Mouse (Mus musculus) neural tube, embryonic 11.5 days (tissue): ENCODE data around the gene Cemip. TPM values are rescaled to one million over a fixed set of nuclear protein-coding genes. Genes with fewer than 3 reads are reported as not detected.

ENCODE experiments used
- ATAC-seq: fragments of 200-750 bp; cut with Nextera tagmentation; 2 replicates; pipeline ENCODE4 v1.8.0; 2017; ENCODE audit warnings: moderate number of reproducible peaks, mild to moderate bottlenecking, moderate TSS enrichment, moderate library complexity; ENCODE audit not compliant: insufficient read depth, low FRiP score, low TSS enrichment
- DNase-seq: peaks from one replicate; pipeline ENCODE4 v3.0.0-alpha.2; 2015; ENCODE audit warnings: low spot score
- H3K27ac ChIP-seq: fragments of 300-500 bp; sonication (generic); 2 replicates; pipeline ENCODE4 v1.5.1; 2014; ENCODE audit warnings: low read depth, mild to moderate bottlenecking, low read length
- H3K27me3 ChIP-seq: fragments of 300-500 bp; sonication (generic); 2 replicates; pipeline ENCODE4 v1.6.1; 2014; ENCODE audit warnings: mild to moderate bottlenecking, low read length, mixed read lengths; ENCODE audit not compliant: control insufficient read depth, insufficient read depth
- H3K36me3 ChIP-seq: fragments of 300-500 bp; sonication (generic); 2 replicates; pipeline ENCODE4 v1.6.1; 2014; ENCODE audit warnings: mild to moderate bottlenecking, low read length, moderate library complexity, mixed read lengths; ENCODE audit not compliant: control insufficient read depth, insufficient read depth
- H3K4me1 ChIP-seq: fragments of 300-500 bp; sonication (generic); 2 replicates; pipeline ENCODE4 v1.6.1; 2014; ENCODE audit warnings: low read length, mixed read lengths; ENCODE audit not compliant: control insufficient read depth, insufficient read depth
- H3K4me2 ChIP-seq: fragments of 300-500 bp; sonication (generic); 2 replicates; pipeline ENCODE4 v1.6.1; 2014; ENCODE audit warnings: low read depth, mild to moderate bottlenecking, moderate library complexity
- H3K4me3 ChIP-seq: fragments of 300-500 bp; sonication (generic); 2 replicates; pipeline ENCODE4 v1.5.1; 2014; ENCODE audit warnings: low read depth, low read length
- H3K9ac ChIP-seq: fragments of 300-500 bp; sonication (generic); 2 replicates; pipeline ENCODE4 v1.6.1; 2014; ENCODE audit warnings: mild to moderate bottlenecking, low read length
- H3K9me3 ChIP-seq: fragments of 300-500 bp; sonication (generic); 2 replicates; pipeline ENCODE4 v1.6.1; 2016; ENCODE audit warnings: low read length; ENCODE audit not compliant: control insufficient read depth
- WGBS: fragments of 180-500 bp; shearing (Covaris S2); extraction: QIAGEN DNeasy Blood & Tissue Kit; methylation state at CpG from one replicate; pipeline ENCODE4 v1.1.7; 2014; 5-methylcytosine and 5-hydroxymethylcytosine counted together
- polyA plus RNA-seq: library from polyadenylated mRNA; unstranded; fragments of >200 nt; fragmentation: Nextera tagmentation; extraction: Ambion mirVana; gene quantifications from 2 replicates; pipeline ENCODE4 v1.2.1, GENCODE M21; 2014

Gene Cemip
- polyA plus RNA-seq, 1 experiment from 2014 or later, result 0.11 TPM

- WGBS, result 83% methylated on average over 4 of the region's 4 CpGs
- H3K27me3 ChIP-seq, result no peaks in the 10 kb centered on the region
- no peak overlapping the region for H3K4me2 ChIP-seq
- H3K9me3 ChIP-seq, result no peaks in the 10 kb centered on the region
- no peaks in the 10 kb centered on the region for H3K36me3 ChIP-seq
- no peak for DNase-seq
- ATAC-seq, result no peak
- no peaks in the 10 kb centered on the region for H3K4me1 ChIP-seq
- H3K9ac ChIP-seq, result no peak overlapping the region
- H3K27ac ChIP-seq, result no peak overlapping the region
- no peak overlapping the region for H3K4me3 ChIP-seq
Measured at GRCm38 (mm10) chr7:84051423-84051822, 34.9 kb downstream of the Cemip start.

DNA sequence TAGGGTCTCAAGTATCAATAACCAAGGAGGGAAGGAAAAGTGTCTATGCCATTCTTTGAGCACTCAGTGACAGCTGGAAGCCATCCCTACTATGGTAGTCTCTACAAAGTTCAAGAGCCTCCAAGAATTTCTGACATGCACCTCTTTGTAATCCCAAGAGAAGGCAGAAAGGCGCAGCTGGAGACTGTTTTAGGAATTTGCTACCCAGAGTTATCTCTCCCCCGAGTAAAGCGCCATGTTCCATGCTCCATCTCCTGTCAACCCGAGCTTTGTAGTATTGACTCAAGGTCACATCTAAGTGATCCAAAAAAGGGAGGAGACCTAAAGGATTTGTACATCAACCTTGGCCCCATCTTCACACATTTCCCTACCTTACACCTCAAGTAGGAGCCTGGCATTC, 40.8 kb downstream of the Cemip start:
- no peaks in the 10 kb centered on the region for H3K27me3 ChIP-seq
- DNase-seq (no peak), ATAC-seq (no peak)
- H3K4me3 ChIP-seq, result no peak overlapping the region
- H3K9ac ChIP-seq, result no peak overlapping the region
- H3K4me1 ChIP-seq, result no peaks in the 10 kb centered on the region
- no peak overlapping the region for H3K4me2 ChIP-seq
- no peaks in the 10 kb centered on the region for H3K36me3 ChIP-seq
- no peaks in the 10 kb centered on the region for H3K9me3 ChIP-seq
- WGBS, result 77% methylated on average over 4 of the region's 4 CpGs
- no peak overlapping the region for H3K27ac ChIP-seq

DNA sequence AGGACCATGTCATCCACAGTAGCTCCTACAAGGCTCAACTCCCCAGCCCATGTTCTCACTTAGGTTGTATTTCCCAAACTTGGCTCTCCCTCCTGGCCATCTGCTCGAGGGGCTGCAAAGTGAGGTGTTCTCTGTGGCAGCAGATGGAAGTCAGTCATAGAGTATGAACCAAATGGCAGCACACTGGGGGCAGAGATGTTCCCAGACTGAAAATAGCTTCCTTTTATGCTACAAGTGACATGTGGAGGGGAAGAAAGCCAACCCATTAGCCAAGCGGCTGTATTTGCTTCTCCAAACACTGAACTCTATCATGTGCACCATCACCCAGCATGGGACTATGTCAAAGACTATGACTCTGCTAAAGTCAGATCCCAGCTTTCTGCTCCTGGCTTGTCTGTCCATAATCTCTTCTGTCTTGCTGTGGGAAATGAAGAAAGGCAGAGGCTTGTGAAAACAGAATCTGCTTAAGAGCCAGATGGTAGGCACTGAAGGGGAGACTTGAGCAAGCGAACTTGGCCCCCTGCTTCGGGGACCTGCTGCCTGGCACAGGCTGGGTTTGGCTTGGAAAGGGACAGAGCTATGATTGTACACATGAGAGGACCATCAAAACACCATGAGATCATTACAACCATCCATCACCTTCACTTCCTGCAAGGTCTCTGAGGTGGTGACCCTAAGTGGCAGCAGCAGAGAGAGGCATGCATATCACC, 41.6 kb downstream of the Cemip start:
- H3K27me3 ChIP-seq, result no peaks in the 10 kb centered on the region
- no peak for ATAC-seq
- H3K4me1 ChIP-seq, result no peaks in the 10 kb centered on the region
- H3K4me2 ChIP-seq, result no peak overlapping the region
- no peaks in the 10 kb centered on the region for H3K36me3 ChIP-seq
- H3K9ac ChIP-seq, result no peak overlapping the region
- no peak overlapping the region for H3K4me3 ChIP-seq
- no peak overlapping the region for H3K27ac ChIP-seq
- no peak for DNase-seq
- 66% methylated on average over 4 of the region's 4 CpGs for WGBS
- H3K9me3 ChIP-seq, result no peaks in the 10 kb centered on the region

- no peak overlapping the region for H3K9ac ChIP-seq
- H3K4me1 ChIP-seq, result no peaks in the 10 kb centered on the region
- DNase-seq, result no peak
- no peaks in the 10 kb centered on the region for H3K27me3 ChIP-seq
- WGBS, result 87% methylated on average over 1 of the region's 1 CpGs
- H3K4me2 ChIP-seq, result no peak overlapping the region
- H3K9me3 ChIP-seq, result no peaks in the 10 kb centered on the region
- H3K36me3 ChIP-seq, result no peaks in the 10 kb centered on the region
- no peak overlapping the region for H3K27ac ChIP-seq
- no peak overlapping the region for H3K4me3 ChIP-seq
- no peak for ATAC-seq
Measured at GRCm38 (mm10) chr7:84042726-84043125, 43.6 kb downstream of the Cemip start.

GRCm38 (mm10) chr7:84039856-84040522, 46.3 kb downstream of the Cemip start:
- Histone ChIP-seq H3K9me3 (no peaks in the 10 kb centered on the region), H3K4me1 (no peaks in the 10 kb centered on the region), H3K27me3 (no peaks in the 10 kb centered on the region), H3K4me3 (no peak overlapping the region), H3K27ac (no peak overlapping the region), H3K4me2 (no peak overlapping the region), H3K9ac (no peak overlapping the region), H3K36me3 (no peaks in the 10 kb centered on the region)
- no peak for DNase-seq
- WGBS, result 61% methylated on average over 8 of the region's 8 CpGs
- no peak for ATAC-seq

DNA sequence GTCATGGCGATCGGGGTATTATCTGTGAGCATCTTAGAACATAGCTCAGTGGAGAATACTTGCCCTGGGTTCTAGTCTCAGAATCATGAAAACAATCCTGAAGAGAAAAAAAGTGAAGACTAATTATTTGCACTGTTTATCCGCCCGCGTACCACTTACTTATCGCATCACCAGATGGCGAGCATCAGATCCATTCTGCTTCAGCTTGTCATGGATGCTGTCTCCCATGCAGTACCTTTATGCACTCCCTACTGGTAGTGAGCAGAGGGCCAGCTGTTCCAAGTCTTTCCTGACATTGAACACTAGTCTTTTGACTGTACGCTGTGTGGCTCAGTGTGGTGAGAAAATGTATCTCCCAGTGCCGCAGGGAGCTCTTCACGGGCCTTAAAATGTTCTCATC, 47.7 kb downstream of the Cemip start:
- 95% methylated on average over 10 of the region's 10 CpGs for WGBS
- Histone ChIP-seq H3K9me3 (no peaks in the 10 kb centered on the region), H3K4me2 (no peak overlapping the region), H3K4me3 (no peak overlapping the region), H3K9ac (no peak overlapping the region), H3K27me3 (no peaks in the 10 kb centered on the region), H3K36me3 (no peaks in the 10 kb centered on the region), H3K27ac (no peak overlapping the region), H3K4me1 (no peaks in the 10 kb centered on the region)
- DNase-seq (no peak), ATAC-seq (no peak)

DNA sequence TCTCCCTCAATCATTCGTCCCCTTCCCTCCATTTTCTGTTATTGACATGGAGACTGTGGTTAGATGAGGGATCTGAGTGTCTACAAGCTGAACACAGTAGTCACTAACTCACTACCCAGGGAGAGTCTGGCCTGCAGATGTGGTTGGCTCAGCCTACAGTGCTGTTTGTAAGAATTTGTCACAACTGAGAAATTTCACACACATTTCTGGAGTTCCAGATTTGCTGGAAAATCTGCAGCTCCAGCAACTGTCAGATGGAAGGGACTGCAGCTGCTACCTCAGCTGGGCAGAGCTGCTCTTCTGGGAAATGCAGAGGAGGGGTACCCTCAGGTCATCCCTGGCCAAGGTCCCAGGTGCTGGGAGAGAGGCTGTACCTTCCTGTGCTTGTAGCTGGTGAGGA, 53.5 kb downstream of the Cemip start:
- H3K9ac ChIP-seq, result no peak overlapping the region
- H3K4me1 ChIP-seq, result no peaks in the 10 kb centered on the region
- H3K4me3 ChIP-seq, result no peak overlapping the region
- H3K27me3 ChIP-seq, result no peaks in the 10 kb centered on the region
- no peak for ATAC-seq
- H3K9me3 ChIP-seq, result no peaks in the 10 kb centered on the region
- H3K36me3 ChIP-seq, result no peaks in the 10 kb centered on the region
- H3K4me2 ChIP-seq, result no peak overlapping the region
- no peak overlapping the region for H3K27ac ChIP-seq
- 87% methylated on average over 1 of the region's 1 CpGs for WGBS
- no peak for DNase-seq

GRCm38 (mm10) chr7:84029120-84029771, 57.1 kb downstream of the Cemip start:
- no peak overlapping the region; the same call in 1 of the 2 replicates for H3K9ac ChIP-seq
- H3K27ac ChIP-seq, result no peak overlapping the region
- no peaks in the 10 kb centered on the region for H3K4me1 ChIP-seq
- DNase-seq, result no peak
- no peaks in the 10 kb centered on the region for H3K27me3 ChIP-seq
- ATAC-seq, result no peak
- no peak overlapping the region for H3K4me3 ChIP-seq
- H3K9me3 ChIP-seq, result no peaks in the 10 kb centered on the region
- H3K4me2 ChIP-seq, result no peak overlapping the region
- no peaks in the 10 kb centered on the region for H3K36me3 ChIP-seq
- 55% methylated on average over 3 of the region's 3 CpGs for WGBS

GRCm38 (mm10) chr7:84028368-84028767, 57.9 kb downstream of the Cemip start:
- Histone ChIP-seq H3K4me2 (no peak overlapping the region), H3K9ac (no peak overlapping the region), H3K36me3 (no peaks in the 10 kb centered on the region), H3K4me1 (no peaks in the 10 kb centered on the region), H3K9me3 (no peaks in the 10 kb centered on the region), H3K27me3 (no peaks in the 10 kb centered on the region), H3K4me3 (no peak overlapping the region), H3K27ac (no peak overlapping the region)
- WGBS, result 89% methylated on average over 4 of the region's 4 CpGs
- ATAC-seq (no peak), DNase-seq (no peak)
